Mouse (Mus musculus): ENCODE measurements around the gene Sacs. TPM values are rescaled to one million over a fixed set of nuclear protein-coding genes. Genes with fewer than 3 reads are reported as not detected.

Sacs gene
- polyA plus RNA-seq, 1 experiment = 0.02 TPM

GRCm38 (mm10) chr14:61223740-61224139 lies 85.5 kb downstream of the Sacs start:
- H3K9me3 ChIP-seq (ENCODE audit: control insufficient read depth, low read length) = peaks cover 2% of the 10 kb centered on the region; the same call in 1 of the 2 replicates
- no peaks in the 10 kb centered on the region; the same call in 1 of the 2 replicates for H3K4me1 ChIP-seq (ENCODE audit: control insufficient read depth)
- no peak for TF ChIP-seq TAL1 (IDR thresholded peaks at IDR 0.05; ENCODE audit: low read length)
- no peak for TF ChIP-seq GATA1 (IDR thresholded peaks at IDR 0.05; ENCODE audit: low read length)
- no peaks in the 10 kb centered on the region for H3K36me3 ChIP-seq (ENCODE audit: control insufficient read depth)
- H3K4me3 ChIP-seq (replicated peaks) = no peak overlapping the region
- no peaks in the 10 kb centered on the region for H3K27me3 ChIP-seq (ENCODE audit: control insufficient read depth)

GRCm38 (mm10) chr14:61224387-61225077 lies 86.3 kb downstream of the Sacs start:
- Histone ChIP-seq H3K4me1 (ENCODE audit: control insufficient read depth) (peaks cover 6% of the 10 kb centered on the region), H3K4me3 (replicated peaks) (no peak overlapping the region)
- TF ChIP-seq GATA1 (IDR thresholded peaks at IDR 0.05; ENCODE audit: low read length) = no peak
- no peak for TF ChIP-seq TAL1 (IDR thresholded peaks at IDR 0.05; ENCODE audit: low read length)

DNA sequence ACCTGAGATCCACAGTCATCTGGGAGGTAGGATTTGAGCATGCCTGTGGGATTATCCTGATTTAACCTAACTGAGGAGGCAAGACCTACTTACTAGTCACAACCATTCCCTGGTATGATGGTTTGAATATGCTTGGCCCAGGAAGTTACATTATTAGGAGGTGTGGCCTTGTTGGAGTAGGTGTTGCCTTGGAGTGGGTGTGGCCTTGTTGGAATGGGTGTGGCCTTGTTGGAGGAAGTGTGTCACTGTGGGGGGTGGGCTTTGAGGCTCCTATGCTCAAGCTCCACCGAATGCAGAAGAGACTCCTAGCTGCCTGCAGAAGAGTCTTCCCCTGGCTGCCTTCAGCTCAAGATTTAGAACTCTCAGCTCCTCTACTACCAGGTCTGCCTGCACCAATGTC lies 87.9 kb downstream of the Sacs start:
- no peak for TF ChIP-seq TAL1 (IDR thresholded peaks at IDR 0.05; ENCODE audit: low read length)
- TF ChIP-seq GATA1 (IDR thresholded peaks at IDR 0.05; ENCODE audit: low read length) = no peak
- Histone ChIP-seq H3K36me3 (ENCODE audit: control insufficient read depth) (no peaks in the 10 kb centered on the region), H3K4me1 (ENCODE audit: control insufficient read depth) (peaks cover 20% of the 10 kb centered on the region), H3K9me3 (ENCODE audit: control insufficient read depth, low read length) (no peaks in the 10 kb centered on the region), H3K27me3 (ENCODE audit: control insufficient read depth) (no peaks in the 10 kb centered on the region), H3K4me3 (replicated peaks) (no peak overlapping the region)

More at GRCm38 (mm10) chr14:61224387-61225077, 86.3 kb downstream of the Sacs start:
- Histone ChIP-seq H3K36me3 (ENCODE audit: control insufficient read depth) (no peaks in the 10 kb centered on the region), H3K27me3 (ENCODE audit: control insufficient read depth) (no peaks in the 10 kb centered on the region), H3K9me3 (ENCODE audit: control insufficient read depth, low read length) (no peaks in the 10 kb centered on the region)

DNA sequence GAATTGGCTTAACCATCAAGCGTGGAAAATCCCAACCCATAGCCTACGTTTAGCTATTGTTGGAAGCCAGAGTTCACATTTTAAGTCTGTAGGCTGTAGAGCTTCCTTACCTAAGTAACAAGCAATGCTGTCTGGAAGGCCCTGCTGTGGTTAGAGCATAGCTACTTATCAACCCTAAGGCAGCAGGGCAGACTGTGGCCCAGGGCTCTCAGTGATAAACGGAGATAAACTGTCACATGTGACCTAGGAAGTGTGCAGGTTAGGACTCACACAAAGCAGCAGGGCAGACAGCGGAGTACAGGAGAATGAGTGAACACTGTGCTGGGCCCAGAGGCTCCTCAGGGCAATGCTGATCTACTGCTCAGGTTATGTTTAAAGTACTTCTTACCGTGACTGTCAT lies 91.5 kb downstream of the Sacs start:
- H3K4me1 ChIP-seq (ENCODE audit: control insufficient read depth) = peaks cover 20% of the 10 kb centered on the region
- no peak for TF ChIP-seq TAL1 (IDR thresholded peaks at IDR 0.05; ENCODE audit: low read length)
- TF ChIP-seq GATA1 (IDR thresholded peaks at IDR 0.05; ENCODE audit: low read length) = no peak
- H3K4me3 ChIP-seq (replicated peaks) = no peak overlapping the region
- H3K36me3 ChIP-seq (ENCODE audit: control insufficient read depth) = no peaks in the 10 kb centered on the region
- H3K9me3 ChIP-seq (ENCODE audit: control insufficient read depth, low read length) = peaks cover 2% of the 10 kb centered on the region; the same call in 1 of the 2 replicates
- H3K27me3 ChIP-seq (ENCODE audit: control insufficient read depth) = no peaks in the 10 kb centered on the region

DNA sequence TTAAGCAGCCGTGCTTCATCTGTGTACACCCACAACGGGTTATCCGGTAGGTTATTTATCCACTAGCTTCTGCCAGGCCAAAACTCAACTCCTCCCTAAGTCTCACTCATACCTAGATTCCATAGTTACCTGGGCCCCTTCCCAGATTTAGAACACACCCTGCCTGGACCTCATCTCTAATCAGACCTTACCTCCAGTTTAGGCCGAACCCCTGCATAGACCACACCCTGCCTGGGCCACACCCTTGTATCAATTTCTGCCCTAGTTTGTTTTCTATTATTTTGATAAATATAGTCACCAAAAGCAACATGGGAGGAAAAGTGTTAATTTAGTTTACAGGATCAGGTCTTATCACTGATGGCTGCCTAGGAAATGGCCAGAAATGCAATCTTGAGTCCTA lies 91.9 kb downstream of the Sacs start:
- Histone ChIP-seq H3K9me3 (ENCODE audit: control insufficient read depth, low read length) (peaks cover 2% of the 10 kb centered on the region; the same call in 1 of the 2 replicates), H3K4me3 (replicated peaks) (no peak overlapping the region), H3K27me3 (ENCODE audit: control insufficient read depth) (no peaks in the 10 kb centered on the region), H3K36me3 (ENCODE audit: control insufficient read depth) (no peaks in the 10 kb centered on the region), H3K4me1 (ENCODE audit: control insufficient read depth) (peaks cover 20% of the 10 kb centered on the region)
- no peak for TF ChIP-seq GATA1 (IDR thresholded peaks at IDR 0.05; ENCODE audit: low read length)

DNA sequence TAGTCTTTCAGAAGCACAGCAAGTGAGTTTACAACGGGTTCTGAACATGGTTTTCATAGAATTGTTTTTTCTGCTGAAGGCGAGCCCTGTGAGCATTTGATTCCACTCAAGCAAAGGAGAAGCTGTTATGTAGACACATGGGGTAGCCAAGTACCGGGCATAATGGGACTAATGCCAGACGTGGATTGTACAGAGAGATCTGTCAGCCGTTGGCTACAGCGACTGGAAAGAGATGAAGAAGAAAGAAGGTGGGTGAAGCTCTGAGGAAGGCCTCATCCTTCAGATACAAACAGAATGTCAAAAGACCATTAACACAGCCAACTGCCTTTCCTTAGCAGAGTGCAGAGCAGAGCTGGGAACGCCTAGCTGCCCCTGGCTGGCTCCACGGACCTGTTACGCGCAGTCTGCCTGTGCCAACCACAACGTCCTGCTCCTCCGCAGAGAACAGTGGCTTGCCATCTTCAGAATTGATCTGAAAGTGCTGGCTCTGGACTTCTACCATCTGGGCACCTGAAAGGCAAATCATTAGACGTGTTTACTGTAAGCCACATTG lies 93.8 kb downstream of the Sacs start:
- no peak for TF ChIP-seq TAL1 (IDR thresholded peaks at IDR 0.05; ENCODE audit: low read length)
- TF ChIP-seq GATA1 (IDR thresholded peaks at IDR 0.05; ENCODE audit: low read length) = no peak
- no peaks in the 10 kb centered on the region for H3K27me3 ChIP-seq (ENCODE audit: control insufficient read depth)
- H3K4me3 ChIP-seq (replicated peaks) = no peak overlapping the region
- H3K9me3 ChIP-seq (ENCODE audit: control insufficient read depth, low read length) = peaks cover 2% of the 10 kb centered on the region; the same call in 1 of the 2 replicates
- peaks cover 20% of the 10 kb centered on the region for H3K4me1 ChIP-seq (ENCODE audit: control insufficient read depth)
- no peaks in the 10 kb centered on the region for H3K36me3 ChIP-seq (ENCODE audit: control insufficient read depth)

GRCm38 (mm10) chr14:61235846-61236474 lies 97.7 kb downstream of the Sacs start:
- Histone ChIP-seq H3K4me1 (ENCODE audit: control insufficient read depth) (no peaks in the 10 kb centered on the region; the same call in 1 of the 2 replicates), H3K36me3 (ENCODE audit: control insufficient read depth) (no peaks in the 10 kb centered on the region), H3K9me3 (ENCODE audit: control insufficient read depth, low read length) (peaks cover 2% of the 10 kb centered on the region; the same call in 1 of the 2 replicates), H3K4me3 (replicated peaks) (no peak overlapping the region), H3K27me3 (ENCODE audit: control insufficient read depth) (no peaks in the 10 kb centered on the region)
- TF ChIP-seq GATA1 (IDR thresholded peaks at IDR 0.05; ENCODE audit: low read length) (no peak), TAL1 (IDR thresholded peaks at IDR 0.05; ENCODE audit: low read length) (no peak)

- Histone ChIP-seq H3K4me3 (replicated peaks) (no peak overlapping the region), H3K27me3 (ENCODE audit: control insufficient read depth) (no peaks in the 10 kb centered on the region), H3K9me3 (ENCODE audit: control insufficient read depth, low read length) (peaks cover 2% of the 10 kb centered on the region; the same call in 1 of the 2 replicates), H3K36me3 (ENCODE audit: control insufficient read depth) (no peaks in the 10 kb centered on the region), H3K4me1 (ENCODE audit: control insufficient read depth) (no peaks in the 10 kb centered on the region; the same call in 1 of the 2 replicates)
- TF ChIP-seq TAL1 (IDR thresholded peaks at IDR 0.05; ENCODE audit: low read length) (no peak), GATA1 (IDR thresholded peaks at IDR 0.05; ENCODE audit: low read length) (no peak)
Observed at GRCm38 (mm10) chr14:61237101-61237654, 98.9 kb downstream of the Sacs start.

DNA sequence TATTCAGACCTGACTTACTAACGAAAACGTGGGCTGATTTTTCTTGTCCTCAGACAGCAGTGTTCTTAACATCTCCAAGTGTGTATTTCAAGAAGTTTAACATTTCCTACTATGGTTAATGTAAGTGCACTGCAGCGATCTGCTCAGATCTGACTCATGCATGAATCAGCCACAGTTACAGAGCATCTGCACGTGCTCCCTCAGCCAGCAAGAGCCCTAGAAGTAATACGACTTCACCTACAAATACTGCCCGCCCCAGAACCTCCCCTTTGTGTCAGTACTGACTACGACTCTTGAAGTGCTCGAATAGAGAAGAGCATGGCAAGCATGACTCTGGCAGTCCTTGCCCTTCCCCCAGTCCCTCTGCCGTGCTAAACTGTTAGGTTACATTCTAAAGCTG lies 100.5 kb downstream of the Sacs start:
- H3K27me3 ChIP-seq (ENCODE audit: control insufficient read depth) = no peaks in the 10 kb centered on the region
- TF ChIP-seq TAL1 (IDR thresholded peaks at IDR 0.05; ENCODE audit: low read length) (no peak), GATA1 (IDR thresholded peaks at IDR 0.05; ENCODE audit: low read length) (no peak)
- H3K9me3 ChIP-seq (ENCODE audit: control insufficient read depth, low read length) = no peaks in the 10 kb centered on the region
- H3K36me3 ChIP-seq (ENCODE audit: control insufficient read depth) = no peaks in the 10 kb centered on the region
- no peaks in the 10 kb centered on the region; the same call in 1 of the 2 replicates for H3K4me1 ChIP-seq (ENCODE audit: control insufficient read depth)
- no peak overlapping the region for H3K4me3 ChIP-seq (replicated peaks)
